Mouse (Mus musculus) neutrophil, adult 59 days (primary cell): Measurements from ENCODE around the gene Rita1. TPM values are rescaled to one million over a fixed set of nuclear protein-coding genes. Genes with fewer than 3 reads are reported as not detected.

Experiments
- total RNA-seq, 2 experiments: library from RNA; stranded (reverse); gene quantifications; 1 replicate in 1 of 2; 2 replicates in 1 of 2; pipeline ENCODE4 v1.2.4; 2023

The Rita1 gene
- total RNA-seq = 1 to 10 TPM; 2.2 to 2.5 TPM

DNA sequence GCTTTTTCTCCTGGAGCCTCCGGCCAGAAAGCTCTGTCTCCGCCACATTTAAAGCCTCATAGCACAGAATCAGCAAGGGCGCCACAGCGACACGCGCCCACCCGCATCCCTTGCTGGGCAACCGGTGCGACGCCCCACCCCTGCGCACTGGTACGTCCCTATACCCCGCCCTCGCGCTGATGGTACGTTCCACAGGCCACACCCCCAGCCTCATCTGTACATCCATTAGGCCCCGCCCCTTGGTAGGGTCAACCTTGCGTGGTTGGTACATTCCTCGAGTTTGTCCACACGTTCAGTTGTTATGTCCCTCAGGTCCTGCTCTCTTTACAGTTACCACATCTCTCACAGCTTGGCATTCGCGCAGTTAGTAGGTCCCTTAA is at the start of gene Rita1, which contains the start of gene Ddx54:
TSS of gene Rita1 (minus strand) at position 148 of the 380 bp plus-strand sequence.
TSS of gene Ddx54 (plus strand) at position 298 of the 380 bp plus-strand sequence.

DNA sequence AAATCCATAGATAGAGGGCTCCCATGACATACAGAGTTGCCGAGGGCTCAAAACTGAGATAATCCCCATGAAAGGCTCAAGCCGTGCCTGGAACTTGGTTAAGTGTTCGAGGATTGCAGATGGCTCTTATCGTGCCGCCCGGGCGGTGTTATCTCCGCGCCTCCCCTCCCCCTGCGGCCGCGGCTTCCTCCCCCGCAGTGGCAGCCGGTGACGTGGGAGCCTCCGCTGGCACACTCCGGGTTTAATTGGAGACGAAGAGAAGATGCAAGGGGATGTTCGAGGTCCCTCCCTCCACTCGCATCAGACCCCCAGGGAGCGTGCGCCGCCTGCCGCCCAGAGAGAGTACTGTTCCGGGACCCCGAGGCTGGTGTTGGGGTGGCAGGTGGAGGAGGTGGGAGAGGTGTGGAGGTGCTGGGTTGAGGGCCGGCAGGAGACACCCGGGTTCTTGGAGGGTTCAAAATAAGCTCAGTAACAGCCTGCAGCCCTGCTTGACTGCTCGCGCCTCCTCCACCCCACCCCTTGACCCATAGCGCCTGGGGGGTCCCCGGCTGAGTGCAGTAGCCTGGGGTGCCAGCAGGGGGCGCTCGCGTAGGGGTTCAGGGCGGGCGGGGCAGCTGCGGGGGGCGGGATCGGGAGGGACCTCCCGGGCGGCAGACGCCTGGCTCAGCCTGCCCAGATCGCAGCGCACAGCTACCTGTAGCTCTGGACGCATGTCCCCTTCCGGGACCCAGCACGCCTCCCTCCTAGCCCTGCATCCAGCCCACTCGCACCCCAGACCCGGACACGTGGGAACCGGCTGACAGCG is 36.4 kb upstream of the Rita1 start, which contains the start of gene Rasal1:
TSS of gene Rasal1 (plus strand) at position 244 of the 805 bp plus-strand sequence.

DNA sequence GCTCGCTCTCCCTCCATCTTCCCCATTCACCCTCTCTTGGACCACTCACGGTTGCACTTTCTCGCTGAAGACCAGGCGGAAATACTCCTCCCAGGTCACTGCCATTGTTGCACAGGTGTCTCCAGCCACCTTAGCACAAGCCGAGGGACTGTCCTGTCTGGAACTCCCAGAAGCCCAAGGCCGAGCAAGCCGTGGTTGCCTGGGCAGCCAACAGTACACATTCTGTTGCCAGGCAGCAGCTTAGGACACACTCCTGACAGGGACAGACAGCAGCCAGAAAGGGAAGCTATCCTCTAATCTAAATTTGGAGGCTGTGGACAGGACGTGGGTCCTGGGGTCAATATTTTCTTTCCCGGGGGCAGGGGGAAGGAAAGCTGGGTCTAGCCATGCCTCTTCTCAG is 21.7 kb upstream of the Rita1 start, which contains the start of gene Cfap73:
TSS of gene Cfap73 (minus strand) at position 105 of the 400 bp plus-strand sequence.

DNA sequence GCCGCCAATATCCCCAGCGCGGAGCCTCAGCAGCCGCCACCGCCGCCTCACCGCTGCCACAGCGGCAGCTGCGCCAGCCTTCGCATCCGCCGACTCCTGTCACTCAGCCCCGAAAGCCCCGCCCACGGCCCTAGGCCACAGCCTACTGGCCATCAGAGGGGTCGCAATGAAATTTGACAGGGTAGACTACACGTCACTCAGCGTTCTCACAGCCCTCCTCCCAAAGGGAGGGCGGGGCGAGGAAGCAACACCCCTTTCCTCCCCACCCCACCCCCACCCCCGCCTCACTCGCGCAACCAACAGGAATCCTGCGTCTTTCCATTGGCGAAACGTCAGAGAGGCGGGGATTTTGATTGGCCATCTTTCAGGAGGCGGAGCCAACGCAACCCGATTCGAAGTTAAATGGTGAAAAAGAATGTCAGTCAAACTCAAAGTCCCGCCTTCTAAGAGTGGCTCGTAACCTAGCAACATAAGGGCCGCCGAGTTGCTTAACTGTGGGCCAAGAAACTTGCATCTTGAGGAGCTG is 23.8 kb downstream of the Rita1 start, which contains the start of the genes Tpcn1 and Iqcd:
TSS of gene Tpcn1 (minus strand) at position 105 of the 526 bp plus-strand sequence.
TSS of gene Iqcd (plus strand) at position 448 of the 526 bp plus-strand sequence.

Other genes starting within 250 kb of the Rita1 start
- not detected for gene Lhx5, start 180.9 kb downstream of the Rita1 start, total RNA-seq
- gene Sdsl, start 139.8 kb downstream of the Rita1 start, total RNA-seq = 1 to 10 TPM in 1 of 2 experiments, not detected in 1; 1.6 TPM
- gene Sds, start 136.1 kb downstream of the Rita1 start, total RNA-seq = not detected
- 10 to 100 TPM; 14.2 to 17.1 TPM for gene Plbd2, start 109.0 kb downstream of the Rita1 start, total RNA-seq
- gene Slc8b1, start 101.4 kb downstream of the Rita1 start, total RNA-seq = 100 to 1,000 TPM in 1 of 2 experiments, 10 to 100 TPM in 1; 95.6 to 116 TPM
- 10 to 100 TPM; 40.3 to 44.9 TPM for gene Tpcn1, start 23.9 kb downstream of the Rita1 start, total RNA-seq
- under 1 TPM; 0.31 to 0.78 TPM for gene Iqcd, start 23.6 kb downstream of the Rita1 start, total RNA-seq
- gene Ddx54, start 150 bp upstream of the Rita1 start, total RNA-seq = 10 to 100 TPM; 38.6 to 47.1 TPM
- gene Cfap73, start 21.6 kb upstream of the Rita1 start, total RNA-seq = not detected
- gene Rasal1, start 36.2 kb upstream of the Rita1 start, total RNA-seq = 1 to 10 TPM; 1.1 to 1.3 TPM
- gene Dtx1, start 99.3 kb upstream of the Rita1 start, total RNA-seq = 1 to 10 TPM in 1 of 2 experiments, under 1 TPM in 1; 0.49 to 1.1 TPM
- gene Oas2, start 137.3 kb upstream of the Rita1 start, total RNA-seq = 1 to 10 TPM; 3.2 to 7.8 TPM
- 10 to 100 TPM; 10.8 to 13.8 TPM for gene Oas3, start 165.1 kb upstream of the Rita1 start, total RNA-seq
- not detected for gene Oas1e, start 182.9 kb upstream of the Rita1 start, total RNA-seq
- 1 to 10 TPM; 2.9 to 3.0 TPM for gene Oas1c, start 199.9 kb upstream of the Rita1 start, total RNA-seq
- gene Oas1f, start 234.8 kb upstream of the Rita1 start, total RNA-seq = not detected
- not detected for gene Oas1h, start 248.8 kb upstream of the Rita1 start, total RNA-seq